Comparison of ENCODE assay signal across 8 mouse cellular contexts in genomic region chr3:66219655-66220191, GRCm38 (mm10). TPM values are rescaled to one million over a fixed set of nuclear protein-coding genes. Genes with fewer than 3 reads are reported as not detected.
A peak's percentile ranks its signal among the peaks of the same experiment; 100 is the strongest.
DNase-seq lines count a peak whose midpoint lies in the region; ATAC-seq and TF ChIP-seq lines count a peak whose summit lies in the region.

Gene Ptx3, plus strand, starts transcription at chr3:66219910.

- intact Hi-C loops in left cerebral cortex, postnatal 25 days (cut with DNase I) = loop anchor here (5.0 kb wide), 2 partner anchors 137 to 212 kb away; no protein-coding TSS in a partner anchor

- 0 out of 2 replicates have a peak, but pooled peaks cover 6% of the 10 kb centered on the region for H3K27me3 ChIP-seq in lung, postnatal 0 days (replicated peaks; ENCODE audit: insufficient read depth, low read length)
- H3K27me3 ChIP-seq in embryonic facial prominence, embryonic 13.5 days = no peaks in the 10 kb centered on the region; the same call in 1 of the 2 replicates
- H3K27me3 ChIP-seq in hindbrain, postnatal 0 days (ENCODE audit: insufficient read depth, low read length) = no peaks in the 10 kb centered on the region; the same call in 1 of the 2 replicates
- peaks cover 11% of the 10 kb centered on the region; the same call in 1 of the 2 replicates for H3K27me3 ChIP-seq in midbrain, postnatal 0 days (ENCODE audit: insufficient read depth, low read length)

- ATAC-seq in lung, postnatal 0 days = no peak
- no peak for ATAC-seq in embryonic facial prominence, embryonic 13.5 days (ENCODE audit: insufficient number of reproducible peaks, insufficient read depth, low FRiP score, low TSS enrichment, low read depth)
- peak; percentile 21; the same call in 1 of the 2 replicates for ATAC-seq in hindbrain, postnatal 0 days
- 0 out of 2 replicates have a peak, but pooled peaks have one; percentile 10 for ATAC-seq in midbrain, postnatal 0 days (ENCODE audit: low FRiP score)

- no peak within 1 kb of the TSS for H3K9ac ChIP-seq in lung, postnatal 0 days (replicated peaks; ENCODE audit: low read depth)
- H3K9ac ChIP-seq in embryonic facial prominence, embryonic 13.5 days = peak within 1 kb of the TSS; percentile 91
- peak within 1 kb of the TSS; percentile 52 for H3K9ac ChIP-seq in hindbrain, postnatal 0 days (replicated peaks; ENCODE audit: low read length)
- H3K9ac ChIP-seq in midbrain, postnatal 0 days (replicated peaks; ENCODE audit: low read length, poor library complexity, severe bottlenecking) = peak within 1 kb of the TSS; percentile 66

- H3K4me3 ChIP-seq in lung, postnatal 0 days (ENCODE audit: low read depth, low read length) = peak within 1 kb of the TSS; percentile 41
- H3K4me3 ChIP-seq in embryonic facial prominence, embryonic 13.5 days = peak within 1 kb of the TSS; percentile 67
- H3K4me3 ChIP-seq in hindbrain, postnatal 0 days (ENCODE audit: low read length) = peak within 1 kb of the TSS; percentile 49
- H3K4me3 ChIP-seq in midbrain, postnatal 0 days (ENCODE audit: low read depth, low read length) = peak within 1 kb of the TSS; percentile 61

- H3K9me3 ChIP-seq in lung, postnatal 0 days (ENCODE audit: low read length) = no peaks in the 10 kb centered on the region
- H3K9me3 ChIP-seq in embryonic facial prominence, embryonic 13.5 days = no peaks in the 10 kb centered on the region
- no peaks in the 10 kb centered on the region for H3K9me3 ChIP-seq in hindbrain, postnatal 0 days (ENCODE audit: low read length)
- no peaks in the 10 kb centered on the region for H3K9me3 ChIP-seq in midbrain, postnatal 0 days (ENCODE audit: low read length)

- peak; percentile 11 for DNase-seq in lung, postnatal 0 days (ENCODE audit: low spot score)
- no peak for DNase-seq in lung, postnatal 14 days
- DNase-seq in hindbrain, postnatal 0 days (ENCODE audit: low spot score) = peak; percentile 37
- peak; percentile 21 for DNase-seq in midbrain, postnatal 0 days (ENCODE audit: low spot score)
- no peak for DNase-seq in cerebellum, adult 11 months
- no peak for DNase-seq in cerebellum, adult 11-12 months
- DNase-seq in left cerebral cortex, postnatal 25 days (ENCODE audit: low spot score in 2 of 2) = no peak

- no peak for TF ChIP-seq EP300 in lung, postnatal 0 days (IDR thresholded peaks at IDR 0.05)

- TF ChIP-seq CTCF in lung, postnatal 0 days (IDR thresholded peaks at IDR 0.05) = no peak
- no peak for TF ChIP-seq CTCF in hindbrain, postnatal 0 days (IDR thresholded peaks at IDR 0.05; ENCODE audit: low read depth)
- no peak for TF ChIP-seq CTCF in midbrain, postnatal 0 days (IDR thresholded peaks at IDR 0.05)

- no peaks in the 10 kb centered on the region for H3K4me1 ChIP-seq in lung, postnatal 0 days (ENCODE audit: insufficient read depth, low read depth, low read length)
- H3K4me1 ChIP-seq in embryonic facial prominence, embryonic 13.5 days = peaks cover 23% of the 10 kb centered on the region
- H3K4me1 ChIP-seq in hindbrain, postnatal 0 days (ENCODE audit: insufficient read depth, low read length) = no peaks in the 10 kb centered on the region
- H3K4me1 ChIP-seq in midbrain, postnatal 0 days (ENCODE audit: insufficient read depth, low read length) = 0 out of 2 replicates have a peak, but pooled peaks cover 4% of the 10 kb centered on the region

- H3K27ac ChIP-seq in lung, postnatal 0 days (ENCODE audit: low read length) = no peak within 1 kb of the TSS
- peak within 1 kb of the TSS; percentile 92 for H3K27ac ChIP-seq in embryonic facial prominence, embryonic 13.5 days
- H3K27ac ChIP-seq in hindbrain, postnatal 0 days = peak within 1 kb of the TSS; percentile 45; the same call in 1 of the 2 replicates
- peak within 1 kb of the TSS; percentile 26; the same call in 1 of the 2 replicates for H3K27ac ChIP-seq in midbrain, postnatal 0 days (ENCODE audit: low read depth, low read length)

- WGBS in lung, postnatal 0 days = 13% methylated on average over 20 of the region's 20 CpGs
- 4% methylated on average over 20 of the region's 20 CpGs for WGBS in embryonic facial prominence, embryonic 13.5 days
- WGBS in hindbrain, postnatal 0 days = 5% methylated on average over 20 of the region's 20 CpGs
- 3% methylated on average over 20 of the region's 20 CpGs for WGBS in midbrain, postnatal 0 days

- no peaks in the 10 kb centered on the region for H3K36me3 ChIP-seq in lung, postnatal 0 days (ENCODE audit: insufficient read depth, low read length)
- no peaks in the 10 kb centered on the region for H3K36me3 ChIP-seq in embryonic facial prominence, embryonic 13.5 days
- no peaks in the 10 kb centered on the region for H3K36me3 ChIP-seq in hindbrain, postnatal 0 days (ENCODE audit: insufficient read depth, low read length)
- no peaks in the 10 kb centered on the region for H3K36me3 ChIP-seq in midbrain, postnatal 0 days (ENCODE audit: insufficient read depth, low read length)

- peak within 1 kb of the TSS; percentile 92 for H3K4me2 ChIP-seq in lung, postnatal 0 days (replicated peaks; ENCODE audit: low read depth, low read length)
- H3K4me2 ChIP-seq in embryonic facial prominence, embryonic 13.5 days = peak within 1 kb of the TSS; percentile 95
- H3K4me2 ChIP-seq in hindbrain, postnatal 0 days (ENCODE audit: low read depth, low read length) = peak within 1 kb of the TSS; percentile 95
- peak within 1 kb of the TSS; percentile 99 for H3K4me2 ChIP-seq in midbrain, postnatal 0 days (ENCODE audit: low read depth, low read length, poor library complexity, severe bottlenecking)

RNA-seq across cellular contexts. Expression of gene Ptx3, which starts in this region (rescaled TPM):
- 5.4 and 6.3 TPM in 2 replicates for polyA plus RNA-seq in lung, postnatal 0 days (2015; fragmentation: Nextera tagmentation; extraction: Ambion mirVana)
- polyA plus RNA-seq in embryonic facial prominence, embryonic 13.5 days (2015; fragmentation: Nextera tagmentation; extraction: Ambion mirVana) = 29.8 and 42.4 TPM in 2 replicates
- total RNA-seq in hindbrain, postnatal 0 days (2014; rRNA removed) = 1.4 and 3.2 TPM in 2 replicates
- polyA plus RNA-seq in hindbrain, postnatal 0 days (2015; fragmentation: Nextera tagmentation; extraction: Ambion mirVana) = 4.0 and 4.1 TPM in 2 replicates
- total RNA-seq in midbrain, postnatal 0 days (2014; rRNA removed) = 3.3 and 4.0 TPM in 2 replicates
- 2.9 and 4.4 TPM in 2 replicates for polyA plus RNA-seq in midbrain, postnatal 0 days (2015; fragmentation: Nextera tagmentation; extraction: Ambion mirVana)
- total RNA-seq in left cerebral cortex, postnatal 25 days (2021) = under 1 TPM; 0.34 to 0.55 TPM

Comparison
In these comparisons a context has a peak if more than half of its experiments do, and no peak if none do; other contexts are left out.
1. DNase-seq: peak in lung, postnatal 0 days (single experiment), hindbrain, postnatal 0 days (single experiment) and midbrain, postnatal 0 days (single experiment); none in lung, postnatal 14 days (single experiment), cerebellum, adult 11 months (single experiment), cerebellum, adult 11-12 months (single experiment) and left cerebral cortex, postnatal 25 days (0 of 2).
2. ATAC-seq: peak in hindbrain, postnatal 0 days (single experiment) and midbrain, postnatal 0 days (single experiment); none in lung, postnatal 0 days (single experiment) and embryonic facial prominence, embryonic 13.5 days (single experiment).
3. Peak in every context shown above with its lines, with median percentiles within 50 percentile points of each other: H3K4me2 ChIP-seq and H3K4me3 ChIP-seq.